8 mouse cellular contexts compared by ENCODE assay signal in the genomic region with DNA sequence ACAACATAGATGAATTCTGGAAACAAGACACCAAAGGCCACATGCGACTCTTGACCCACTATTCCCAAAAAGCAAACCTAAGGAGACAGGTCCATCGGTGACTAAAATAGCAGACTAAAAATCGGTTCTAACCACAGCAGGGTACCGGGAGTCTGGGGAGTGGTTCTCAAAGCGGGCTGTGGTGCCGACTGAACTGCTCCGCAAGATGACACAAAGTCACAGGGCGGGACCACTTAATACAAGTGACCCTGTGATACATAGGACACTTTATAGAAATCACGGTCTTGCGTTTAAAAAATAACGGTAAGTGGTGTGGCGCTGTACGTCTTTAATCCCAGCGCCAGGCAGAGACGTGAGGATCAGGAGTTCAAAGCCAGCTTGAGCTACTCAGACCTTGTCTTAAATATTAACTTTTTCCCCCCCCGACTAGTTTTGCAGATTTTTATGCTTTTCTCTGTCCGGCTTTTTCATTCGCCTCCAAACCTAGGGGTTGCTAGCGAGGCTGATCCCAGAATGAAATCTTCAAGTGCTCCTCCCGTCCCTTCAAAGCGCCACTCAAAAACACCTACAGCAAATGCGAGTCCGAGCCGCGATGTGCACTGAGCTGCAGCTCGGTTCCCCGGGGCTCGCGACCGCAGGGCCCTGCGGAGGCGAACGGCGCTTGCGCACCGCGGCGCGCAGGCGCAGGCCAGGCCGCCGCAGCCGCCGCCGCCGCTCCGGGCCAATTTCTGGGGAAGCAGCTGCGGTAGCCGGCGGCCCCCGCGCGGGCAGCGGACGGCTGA. TPM values are rescaled to one million over a fixed set of nuclear protein-coding genes. Genes with fewer than 3 reads are reported as not detected.
DNase-seq lines count a peak whose midpoint lies in the region; ATAC-seq and TF ChIP-seq lines count a peak whose summit lies in the region.

No protein-coding gene starts in this region.

- H3K9me3 ChIP-seq in heart, embryonic 16.5 days (replicated peaks; ENCODE audit: control insufficient read depth, low read length) = no peaks in the 10 kb centered on the region
- H3K9me3 ChIP-seq in limb, embryonic 14.5 days (ENCODE audit: control insufficient read depth, low read length) = no peaks in the 10 kb centered on the region
- no peaks in the 10 kb centered on the region for H3K9me3 ChIP-seq in midbrain, embryonic 14.5 days (ENCODE audit: control insufficient read depth, low read length)

- peak overlapping the region; percentile 83 for H3K4me3 ChIP-seq in heart, embryonic 16.5 days (ENCODE audit: low read length)
- H3K4me3 ChIP-seq in limb, embryonic 14.5 days (replicated peaks; ENCODE audit: low read length) = peak overlapping the region; percentile 78
- H3K4me3 ChIP-seq in midbrain, embryonic 14.5 days (replicated peaks; ENCODE audit: low read depth, low read length) = peak overlapping the region; percentile 72

- peak overlapping the region; percentile 94 for H3K4me2 ChIP-seq in heart, embryonic 16.5 days (ENCODE audit: low read depth, low read length)
- H3K4me2 ChIP-seq in limb, embryonic 14.5 days (replicated peaks; ENCODE audit: low read depth, low read length, severe bottlenecking) = peak overlapping the region; percentile 78
- peak overlapping the region; percentile 89 for H3K4me2 ChIP-seq in midbrain, embryonic 14.5 days (ENCODE audit: low read length)

- 0 out of 2 replicates have a peak, but pooled peaks cover 6% of the 10 kb centered on the region for H3K36me3 ChIP-seq in heart, embryonic 16.5 days (ENCODE audit: control insufficient read depth, insufficient read depth)
- H3K36me3 ChIP-seq in limb, embryonic 14.5 days (ENCODE audit: control insufficient read depth, insufficient read depth, low read length) = peaks cover 14% of the 10 kb centered on the region
- H3K36me3 ChIP-seq in midbrain, embryonic 14.5 days (ENCODE audit: control insufficient read depth, insufficient read depth, low read length) = peaks cover 16% of the 10 kb centered on the region

- H3K27ac ChIP-seq in heart, embryonic 16.5 days (ENCODE audit: low read length) = peak overlapping the region; percentile 85
- H3K27ac ChIP-seq in limb, embryonic 14.5 days (replicated peaks; ENCODE audit: low read depth, low read length) = peak overlapping the region; percentile 90
- peak overlapping the region; percentile 95 for H3K27ac ChIP-seq in midbrain, embryonic 14.5 days (replicated peaks; ENCODE audit: low read depth, low read length)

- peak; percentile 81 for ATAC-seq in frontal cortex, adult (ENCODE audit: low TSS enrichment)
- ATAC-seq in common myeloid progenitor, adult 5-6 weeks (replicated peaks; ENCODE audit: low read depth, poor library complexity, severe bottlenecking) = peak; percentile 56
- ATAC-seq in heart, embryonic 16.5 days (replicated peaks; ENCODE audit: extremely low read depth, insufficient read depth, low FRiP score) = peak; percentile 92
- peak; percentile 92 for ATAC-seq in limb, embryonic 14.5 days (ENCODE audit: low FRiP score, low read depth)
- ATAC-seq in midbrain, embryonic 14.5 days (ENCODE audit: low FRiP score, low TSS enrichment) = peak; percentile 93

- TF ChIP-seq POLR2A in limb, embryonic 14.5 days (IDR thresholded peaks at IDR 0.05; ENCODE audit: borderline replicate concordance, extremely low read depth, insufficient read depth, insufficient read length) = peak; percentile 14; the same call in 1 of the 2 replicates

- H3K27me3 ChIP-seq in heart, embryonic 16.5 days (ENCODE audit: control insufficient read depth, insufficient read depth, low read length) = no peaks in the 10 kb centered on the region
- no peaks in the 10 kb centered on the region for H3K27me3 ChIP-seq in limb, embryonic 14.5 days (ENCODE audit: control insufficient read depth, insufficient read depth, low read length)
- no peaks in the 10 kb centered on the region for H3K27me3 ChIP-seq in midbrain, embryonic 14.5 days (ENCODE audit: control insufficient read depth, insufficient read depth, low read length)

- H3K4me1 ChIP-seq in heart, embryonic 16.5 days (ENCODE audit: control insufficient read depth, insufficient read depth, low read length) = peaks cover 16% of the 10 kb centered on the region
- peaks cover 19% of the 10 kb centered on the region for H3K4me1 ChIP-seq in limb, embryonic 14.5 days (ENCODE audit: control insufficient read depth, insufficient read depth, low read length)
- peaks cover 8% of the 10 kb centered on the region for H3K4me1 ChIP-seq in midbrain, embryonic 14.5 days (ENCODE audit: control insufficient read depth, insufficient read depth, low read length)

- no peak for DNase-seq in frontal cortex, postnatal 10 days (ENCODE audit: low spot score in 2 of 2)
- DNase-seq in CD4-positive, CD25-positive, alpha-beta regulatory T cell, adult 2 months (ENCODE audit: low read depth, low spot score) = peak; percentile 93
- DNase-seq in limb, embryonic 14.5 days (ENCODE audit: low spot score) = peak; percentile 66
- peak; percentile 93 for DNase-seq in midbrain, embryonic 14.5 days
- DNase-seq in frontal cortex, postnatal 14 days (ENCODE audit: low spot score in 2 of 2) = no peak

- WGBS in heart, embryonic 16.5 days = under 1% methylated on average over 55 of the region's 55 CpGs
- 1% methylated on average over 55 of the region's 55 CpGs for WGBS in limb, embryonic 14.5 days
- under 1% methylated on average over 55 of the region's 55 CpGs for WGBS in midbrain, embryonic 14.5 days

- peak overlapping the region; percentile 89 for H3K9ac ChIP-seq in heart, embryonic 16.5 days (ENCODE audit: low read length)
- H3K9ac ChIP-seq in limb, embryonic 14.5 days (ENCODE audit: low read depth, low read length, severe bottlenecking) = peak overlapping the region; percentile 88
- H3K9ac ChIP-seq in midbrain, embryonic 14.5 days (replicated peaks; ENCODE audit: low read length) = peak overlapping the region; percentile 86

RNA-seq across cellular contexts. Expression of gene Mbtps1, which starts 0.5 kb away (rescaled TPM):
- total RNA-seq in common myeloid progenitor, adult 5-6 weeks (2017) = 43.7 and 50.4 TPM in 2 replicates
- polyA plus RNA-seq in heart, embryonic 16.5 days (2015; fragmentation: Nextera tagmentation; extraction: Ambion mirVana) = 68.5 and 72.4 TPM in 2 replicates
- polyA plus RNA-seq in limb, embryonic 14.5 days (2012; rRNA removed) = 155 and 179 TPM in 2 replicates
- polyA plus RNA-seq in limb, embryonic 14.5 days (2014; fragmentation: Nextera tagmentation; extraction: Ambion mirVana) = 122 and 125 TPM in 2 replicates
- 40.4 and 59.5 TPM in 2 replicates for polyA plus RNA-seq in midbrain, embryonic 14.5 days (2014; fragmentation: Nextera tagmentation; extraction: Ambion mirVana)

RNA-seq across cellular contexts. Expression of gene Hsdl1, which starts 17.0 kb away (rescaled TPM):
- total RNA-seq in common myeloid progenitor, adult 5-6 weeks (2017) = 26.2 and 31.1 TPM in 2 replicates
- 40.9 and 51.1 TPM in 2 replicates for polyA plus RNA-seq in heart, embryonic 16.5 days (2015; fragmentation: Nextera tagmentation; extraction: Ambion mirVana)
- 15.5 and 17.2 TPM in 2 replicates for polyA plus RNA-seq in limb, embryonic 14.5 days (2012; rRNA removed)
- polyA plus RNA-seq in limb, embryonic 14.5 days (2014; fragmentation: Nextera tagmentation; extraction: Ambion mirVana) = 31.3 and 34.2 TPM in 2 replicates
- 178 and 204 TPM in 2 replicates for polyA plus RNA-seq in midbrain, embryonic 14.5 days (2014; fragmentation: Nextera tagmentation; extraction: Ambion mirVana)

RNA-seq across cellular contexts. Expression of gene Dnaaf1, which starts 17.0 kb away (rescaled TPM):
- total RNA-seq in common myeloid progenitor, adult 5-6 weeks (2017) = not detected in 2 replicates
- polyA plus RNA-seq in heart, embryonic 16.5 days (2015; fragmentation: Nextera tagmentation; extraction: Ambion mirVana) = 0.50 and 0.71 TPM in 2 replicates
- polyA plus RNA-seq in limb, embryonic 14.5 days (2012; rRNA removed) = 0.04 and 0.06 TPM in 2 replicates
- polyA plus RNA-seq in limb, embryonic 14.5 days (2014; fragmentation: Nextera tagmentation; extraction: Ambion mirVana) = not detected in 2 replicates
- 0.13 and 0.23 TPM in 2 replicates for polyA plus RNA-seq in midbrain, embryonic 14.5 days (2014; fragmentation: Nextera tagmentation; extraction: Ambion mirVana)

RNA-seq across cellular contexts. Expression of gene Taf1c, which starts 47.0 kb away (rescaled TPM):
- total RNA-seq in common myeloid progenitor, adult 5-6 weeks (2017) = 3.6 and 7.8 TPM in 2 replicates
- polyA plus RNA-seq in heart, embryonic 16.5 days (2015; fragmentation: Nextera tagmentation; extraction: Ambion mirVana) = 8.5 and 9.4 TPM in 2 replicates
- polyA plus RNA-seq in limb, embryonic 14.5 days (2012; rRNA removed) = 18.4 and 28.4 TPM in 2 replicates
- 11.3 and 13.0 TPM in 2 replicates for polyA plus RNA-seq in limb, embryonic 14.5 days (2014; fragmentation: Nextera tagmentation; extraction: Ambion mirVana)
- 14.6 and 16.6 TPM in 2 replicates for polyA plus RNA-seq in midbrain, embryonic 14.5 days (2014; fragmentation: Nextera tagmentation; extraction: Ambion mirVana)

RNA-seq across cellular contexts. Expression of gene Adad2, which starts 54.5 kb away (rescaled TPM):
- total RNA-seq in common myeloid progenitor, adult 5-6 weeks (2017) = not detected in 2 replicates
- polyA plus RNA-seq in heart, embryonic 16.5 days (2015; fragmentation: Nextera tagmentation; extraction: Ambion mirVana) = 0.07 TPM in 1 of 2 replicates, not detected in the other
- polyA plus RNA-seq in limb, embryonic 14.5 days (2012; rRNA removed) = 0.38 and 0.41 TPM in 2 replicates
- polyA plus RNA-seq in limb, embryonic 14.5 days (2014; fragmentation: Nextera tagmentation; extraction: Ambion mirVana) = 0.10 TPM in 1 of 2 replicates, not detected in the other
- polyA plus RNA-seq in midbrain, embryonic 14.5 days (2014; fragmentation: Nextera tagmentation; extraction: Ambion mirVana) = 0.21 and 0.32 TPM in 2 replicates

Comparison
In these comparisons a context has a peak if more than half of its experiments do, and no peak if none do; other contexts are left out.
1. DNase-seq: peak in CD4-positive, CD25-positive, alpha-beta regulatory T cell, adult 2 months (single experiment), limb, embryonic 14.5 days (single experiment) and midbrain, embryonic 14.5 days (single experiment); none in frontal cortex, postnatal 10 days (0 of 2) and frontal cortex, postnatal 14 days (0 of 2).
2. Peak in every context shown above with its lines, with median percentiles within 50 percentile points of each other: ATAC-seq, H3K27ac ChIP-seq, H3K4me2 ChIP-seq, H3K4me3 ChIP-seq and H3K9ac ChIP-seq.